Mouse (Mus musculus): ENCODE data around the gene B630019K06Rik.
"Not testable (repeated sequence)": the region's sequence is repeated elsewhere in the genome, so short reads cannot be mapped to it uniquely, and the experiment has no call there.

B630019K06Rik gene

DNA sequence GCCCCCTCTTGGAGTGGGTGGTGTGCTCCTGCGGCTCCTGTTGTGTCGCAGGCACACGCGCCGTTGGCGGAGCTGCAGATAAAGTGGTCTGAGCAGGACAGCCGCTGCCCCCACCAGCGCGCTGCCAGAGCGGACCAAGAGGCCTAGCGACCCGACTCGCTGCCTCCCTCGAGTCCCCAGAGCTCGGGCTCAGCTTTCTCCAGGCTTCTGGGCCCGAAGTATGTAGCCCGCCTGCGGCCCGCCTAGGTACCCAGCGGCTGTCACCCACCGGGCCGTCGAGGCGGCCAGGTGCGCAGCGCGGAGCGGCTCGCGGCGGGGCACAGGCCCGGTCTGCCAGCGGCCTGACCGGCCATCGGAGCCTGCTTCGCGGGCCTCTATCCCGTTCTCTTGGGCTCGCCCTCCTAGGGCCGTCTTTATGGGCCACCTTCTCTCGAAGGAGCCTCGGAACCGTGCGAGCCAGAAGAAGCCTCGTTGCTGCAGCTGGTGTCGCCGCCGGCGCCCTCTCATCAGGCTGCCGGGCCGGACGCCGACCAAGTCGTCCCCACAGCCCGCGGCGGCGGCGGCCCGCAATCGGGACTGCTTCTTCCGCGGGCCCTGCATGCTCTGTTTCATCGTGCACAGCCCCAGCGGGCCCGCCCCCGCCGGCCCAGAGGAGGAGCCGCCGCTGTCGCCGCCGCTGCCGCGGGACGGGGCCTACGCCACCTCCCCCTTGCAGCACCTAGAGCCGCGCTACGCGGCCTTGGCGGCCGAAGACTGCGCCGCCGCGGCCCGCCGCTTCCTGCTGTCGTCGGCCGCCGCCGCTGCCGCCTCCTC, at the start of gene B630019K06Rik:
TSS of gene B630019K06Rik (plus strand) at position 40 of the 813 bp plus-strand sequence.
- DNase-seq: peak; percentile 47

DNA sequence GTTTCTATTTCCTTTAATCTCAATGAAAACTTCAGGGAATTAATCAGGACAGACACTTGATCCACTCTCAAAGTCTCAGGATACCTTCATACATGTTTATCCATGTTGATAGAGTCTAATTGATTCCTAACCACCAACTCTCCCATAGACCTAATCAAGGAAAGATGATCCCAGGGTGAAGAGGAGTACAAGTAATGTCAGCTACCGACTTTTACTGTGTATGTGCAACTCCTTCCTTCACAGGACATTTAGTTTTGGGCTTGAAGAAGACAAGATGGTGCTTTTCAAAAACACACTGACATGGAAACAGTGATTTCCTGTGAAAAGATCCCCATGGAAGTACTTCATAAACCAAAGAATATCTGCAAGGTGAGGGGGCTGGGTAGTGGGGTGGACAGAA, 48.5 kb upstream of the B630019K06Rik start, which contains the start of gene Gm6592:
TSS of gene Gm6592 (plus strand) at position 301 of the 400 bp plus-strand sequence.
- DNase-seq: no peak

DNA sequence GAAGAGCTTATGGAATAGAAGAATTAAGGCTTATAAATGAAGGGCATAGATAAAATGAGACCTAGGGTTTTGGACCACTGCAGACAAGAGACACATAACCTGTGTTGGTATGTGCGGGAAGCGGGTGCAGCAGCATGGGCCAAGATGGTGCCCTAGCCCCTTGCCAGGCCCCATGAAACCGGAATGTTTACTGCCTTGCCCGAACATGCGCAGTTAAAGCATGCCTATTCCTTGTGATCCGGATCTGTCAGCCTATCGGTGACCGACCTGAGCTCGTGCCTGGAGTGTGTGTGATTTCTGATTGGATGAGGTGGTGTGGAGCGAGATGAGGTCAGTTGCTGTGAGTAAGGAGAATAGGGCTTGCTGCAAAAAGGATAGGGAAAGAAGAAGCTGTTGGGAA, 39.7 kb upstream of the B630019K06Rik start:
- no peak for DNase-seq

DNA sequence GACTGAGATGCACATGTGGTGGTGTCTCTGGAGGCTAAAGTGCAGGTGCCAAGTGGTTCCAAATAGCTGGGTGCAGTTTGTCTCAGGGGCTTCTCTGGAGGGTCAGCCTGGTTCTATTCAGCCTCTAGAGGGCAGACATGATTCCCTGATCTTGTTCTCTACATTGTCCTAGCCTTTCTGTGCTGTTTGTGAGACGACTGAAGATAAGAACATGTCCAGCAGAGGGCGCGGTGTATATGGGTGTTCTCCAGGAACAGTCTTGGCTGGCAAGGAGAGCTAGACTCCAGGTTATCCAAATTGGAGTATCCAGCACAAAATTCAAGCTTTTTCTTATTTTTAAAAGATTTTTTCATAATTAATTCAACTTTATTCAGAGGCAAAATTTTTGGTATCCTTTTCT, 27.9 kb upstream of the B630019K06Rik start:
- peak; percentile 21 for DNase-seq

DNA sequence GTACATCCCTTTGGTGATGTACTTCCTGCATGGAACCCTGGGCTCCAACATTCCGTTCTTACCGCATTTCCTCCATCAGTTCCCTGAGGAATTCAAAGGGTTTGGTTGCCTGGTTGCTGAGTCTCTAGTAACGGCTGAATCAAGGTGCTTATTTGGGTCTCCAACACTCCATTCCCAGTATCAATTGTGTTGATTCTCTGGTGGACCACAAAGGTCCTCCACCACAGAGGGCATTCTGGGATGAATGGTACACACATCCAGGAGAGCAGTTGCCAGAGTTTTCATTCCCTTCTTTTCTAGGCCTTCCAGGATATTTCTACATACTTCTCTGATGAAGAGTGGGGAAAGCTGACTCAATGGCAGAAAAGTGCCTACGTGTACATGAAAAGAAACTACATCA, 18.2 kb upstream of the B630019K06Rik start, which contains the start of gene Gm5751:
TSS of gene Gm5751 (plus strand) at position 301 of the 400 bp plus-strand sequence.
- DNase-seq: not testable (repeated sequence)

DNA sequence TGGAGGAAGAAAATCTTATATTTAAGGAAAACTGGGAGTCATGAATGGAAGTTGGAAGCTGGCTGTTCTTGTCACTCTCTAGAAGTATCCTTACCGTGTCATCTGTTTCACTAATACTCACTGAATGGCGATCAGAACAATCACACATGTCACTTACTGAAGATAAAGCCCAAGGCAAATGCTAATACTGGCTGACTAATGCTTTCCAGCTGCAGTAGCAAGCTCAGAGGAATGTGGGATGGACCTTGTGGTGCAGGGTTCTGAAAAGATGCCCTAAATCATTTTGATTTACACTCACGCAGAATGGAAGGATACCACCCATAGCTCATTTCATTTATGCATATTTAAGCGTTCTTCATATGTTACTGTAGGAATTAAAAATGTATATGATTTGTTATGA, 7.8 kb upstream of the B630019K06Rik start:
- no peak for DNase-seq

DNA sequence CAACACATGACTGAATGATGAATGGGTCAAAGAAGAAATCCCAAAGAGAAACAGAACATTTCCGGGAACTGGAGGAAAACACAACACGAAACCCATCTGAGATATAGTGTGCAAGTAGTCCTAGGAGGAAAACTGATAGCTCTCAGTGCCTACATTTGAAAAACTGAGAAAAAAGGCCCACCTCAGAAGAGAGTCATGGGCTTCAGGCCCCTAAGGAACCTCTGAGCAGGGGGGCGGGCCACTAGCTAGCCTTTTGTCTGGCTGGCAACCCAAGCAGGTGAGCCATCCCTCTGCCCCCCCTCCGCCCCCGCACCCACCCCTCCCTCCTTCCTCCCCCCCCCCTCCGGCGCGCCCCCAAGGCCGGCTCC, 223 bp upstream of the B630019K06Rik start:
- no peak for DNase-seq

DNA sequence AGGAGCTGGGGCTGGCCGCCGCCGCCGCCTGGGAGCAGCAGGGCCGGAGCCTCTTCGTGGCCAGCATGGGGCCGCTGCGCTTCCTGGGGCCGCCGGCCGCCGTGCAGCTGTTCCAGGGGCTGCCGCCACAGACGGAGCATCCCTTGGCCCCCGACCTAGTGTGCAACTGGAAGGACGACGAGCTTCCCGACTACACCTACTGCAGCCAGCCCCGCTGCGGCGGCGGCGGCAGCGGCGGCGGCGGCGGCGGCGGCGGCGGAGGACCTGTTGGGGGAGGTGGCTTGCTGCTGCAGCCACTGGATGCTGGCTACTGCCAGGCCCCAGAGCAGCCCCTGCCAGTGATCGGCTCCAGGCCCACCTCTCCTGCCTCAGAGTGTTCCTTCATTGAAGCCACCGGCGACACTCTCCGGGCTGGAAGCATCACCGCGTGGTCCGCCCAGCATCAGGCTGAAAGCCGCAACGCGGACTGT, 1.0 kb downstream of the B630019K06Rik start:
- peak; percentile 42 for DNase-seq

DNA sequence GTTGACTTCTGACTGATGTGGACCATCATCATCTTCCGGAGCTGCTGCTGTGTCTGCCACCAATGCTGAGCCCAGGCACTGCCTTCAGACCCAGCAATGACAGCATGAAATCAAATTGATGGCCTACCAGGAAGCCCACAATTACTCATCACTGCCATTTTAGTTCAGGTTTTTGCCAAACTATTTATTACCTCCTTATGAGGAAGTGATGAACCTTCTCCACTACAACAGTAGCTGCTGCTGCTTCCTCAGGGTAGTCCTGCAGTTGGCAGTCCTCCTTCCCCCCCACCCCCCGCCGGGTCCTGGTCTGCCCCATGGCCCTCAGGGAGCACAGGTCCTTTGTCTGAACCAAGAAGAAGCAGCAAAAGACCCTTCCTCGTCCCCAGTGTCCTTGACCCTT, 8.6 kb downstream of the B630019K06Rik start:
- no peak for DNase-seq

DNA sequence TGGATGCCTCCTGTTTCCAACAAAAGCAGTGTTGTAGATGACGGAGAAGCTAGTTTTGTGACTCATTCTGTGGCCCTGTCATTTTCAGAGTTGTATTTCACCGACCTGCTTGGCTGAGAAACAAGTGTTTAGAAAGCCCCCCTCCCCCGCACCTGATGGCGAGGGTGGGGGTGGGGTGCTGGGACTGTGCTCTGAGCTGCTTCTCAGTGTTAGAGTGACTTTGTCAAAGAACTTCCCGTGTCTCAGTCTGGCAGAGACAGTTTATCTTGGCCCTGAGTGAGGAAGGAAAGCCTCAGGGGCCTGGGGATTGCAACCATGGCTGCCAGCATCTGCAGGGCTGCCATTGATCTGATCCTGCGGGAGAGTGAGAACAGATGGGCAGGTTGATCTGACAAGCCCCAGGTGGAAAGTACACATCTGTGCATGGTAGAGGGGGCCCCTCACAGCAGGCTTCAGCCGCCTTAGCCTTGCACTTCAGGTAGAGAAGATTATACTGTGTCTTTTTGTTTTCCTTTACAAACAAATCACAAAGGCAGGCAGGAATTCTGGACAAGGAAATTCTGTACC, 9.8 kb downstream of the B630019K06Rik start:
- no peak for DNase-seq

DNA sequence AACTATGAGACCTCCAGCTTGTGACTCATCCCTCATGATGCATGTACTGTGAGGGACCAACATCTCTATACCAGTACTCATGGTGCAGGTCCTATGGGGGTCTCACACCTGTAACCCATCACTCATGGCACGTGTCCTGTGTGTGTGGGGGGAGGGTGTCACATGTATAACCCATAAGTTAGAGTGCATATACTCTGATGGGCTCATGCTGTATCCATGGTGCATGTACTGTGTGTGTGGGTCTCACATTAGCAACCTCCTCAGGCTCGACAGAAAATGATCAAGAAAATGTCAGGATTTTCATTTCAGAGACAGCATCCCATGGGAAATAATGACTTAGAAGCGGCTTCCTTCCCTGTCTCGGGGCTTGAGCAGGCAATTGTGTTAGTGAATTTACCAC, 28.9 kb downstream of the B630019K06Rik start:
- DNase-seq: no peak

DNA sequence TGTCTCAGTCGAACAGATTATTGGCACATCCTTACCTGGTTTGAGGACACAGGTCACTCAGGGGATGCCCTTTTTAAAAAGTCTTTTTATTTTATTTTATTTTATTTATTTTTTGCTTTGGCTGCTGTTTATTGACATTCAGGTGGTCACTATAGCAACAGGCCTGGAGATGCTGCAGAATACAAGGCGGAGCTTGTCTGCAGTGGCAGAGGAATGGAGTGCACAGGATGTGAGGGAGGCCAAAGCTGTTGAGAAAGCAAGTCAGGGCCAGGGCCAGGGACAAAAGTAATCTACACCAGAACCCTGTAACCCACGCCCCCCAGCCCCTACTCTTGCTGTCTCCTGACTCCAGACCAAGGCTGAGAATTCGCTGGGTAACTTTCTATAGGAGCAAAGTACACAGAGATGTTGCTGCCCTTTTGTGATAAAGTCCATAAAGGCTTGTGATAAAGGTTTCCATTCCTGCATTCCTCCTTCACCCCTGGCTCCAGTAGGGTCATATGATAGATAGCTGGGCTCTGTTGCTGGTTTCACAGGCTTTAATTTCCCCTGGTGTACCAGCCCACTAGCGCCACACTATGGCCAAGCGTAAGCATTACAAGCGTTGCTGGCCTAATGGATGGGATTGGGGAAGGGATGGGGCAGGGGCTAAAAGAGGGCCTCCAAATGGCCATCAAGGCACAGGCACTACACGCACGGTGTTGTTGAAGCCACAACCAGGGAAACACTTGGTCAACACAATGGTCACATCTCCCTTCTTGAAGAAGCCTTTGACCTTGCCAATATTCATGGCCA, 29.8 kb downstream of the B630019K06Rik start:
- no peak for DNase-seq

DNA sequence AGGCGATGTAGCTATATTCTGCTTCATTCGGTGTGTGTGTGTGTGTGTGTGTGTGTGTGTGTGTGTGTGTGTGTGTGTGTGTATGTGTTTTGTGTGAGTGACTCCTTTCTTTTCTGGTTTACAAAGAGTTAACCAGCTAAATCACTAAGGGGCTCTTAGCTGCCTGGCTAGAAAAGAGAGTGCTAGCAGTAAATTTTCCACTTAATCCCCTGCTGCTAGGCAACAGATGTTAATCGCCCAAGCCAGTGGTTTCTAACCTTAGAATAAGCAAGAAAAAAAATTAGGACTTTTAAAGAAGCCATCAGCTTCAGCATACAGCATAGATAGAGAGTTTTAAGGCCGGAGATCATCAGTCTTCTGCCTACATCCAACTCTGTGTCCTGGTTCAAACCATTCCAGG, 35.1 kb downstream of the B630019K06Rik start:
- DNase-seq: no peak

DNA sequence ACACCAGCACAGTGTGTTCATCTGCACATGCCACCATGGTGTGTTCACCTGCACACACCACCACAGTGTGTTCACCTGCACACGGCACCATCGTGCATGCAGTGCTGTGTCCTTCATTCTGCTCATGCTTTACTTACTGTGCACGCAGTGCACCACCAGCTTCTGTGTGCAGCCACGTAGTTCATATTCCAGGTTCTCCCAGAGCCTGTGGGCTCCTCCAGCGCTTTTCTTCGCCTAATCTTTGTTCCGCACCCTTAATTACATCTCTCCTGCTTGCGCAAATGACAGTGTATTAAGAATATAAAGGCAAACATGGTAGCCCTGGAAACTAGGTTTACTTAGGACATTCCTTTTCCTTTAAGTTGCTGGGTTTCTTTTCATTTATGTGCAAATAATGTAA, 51.9 kb downstream of the B630019K06Rik start:
- DNase-seq: no peak

Data from cerebellum, adult 11-12 months (tissue).